Mouse (Mus musculus) liver, embryonic 14.5 days (tissue): ENCODE measurements around the gene Rasal1. TPM values are rescaled to one million over a fixed set of nuclear protein-coding genes. Genes with fewer than 3 reads are reported as not detected.

Experiments used
- ATAC-seq: fragments of 200-750 bp; cut with Nextera tagmentation; 2 replicates; pipeline ENCODE4 v1.8.0; 2017; ENCODE audit warnings: moderate number of reproducible peaks, mild to moderate bottlenecking, moderate library complexity; ENCODE audit not compliant: insufficient read depth
- DNase-seq, 3 experiments: peaks; one replicate each; pipeline ENCODE4 v3.0.0-alpha.2; 2012 to 2013; ENCODE audit warnings: low read depth in 3 of 3, low spot score in 3 of 3
- H3K27ac ChIP-seq: fragments of 300-500 bp; sonication (generic); 2 replicates; pipeline ENCODE4 v1.5.1; 2014; ENCODE audit warnings: moderate library complexity, mild to moderate bottlenecking, control low read depth, inconsistent platforms
- H3K27me3 ChIP-seq: fragments of 300-500 bp; sonication (generic); 2 replicates; pipeline ENCODE4 v1.6.1; 2014; ENCODE audit warnings: mild to moderate bottlenecking, low read length, moderate library complexity; ENCODE audit not compliant: control insufficient read depth, insufficient read depth
- H3K36me3 ChIP-seq: fragments of 300-500 bp; sonication (generic); replicated peaks from 2 replicates; pipeline ENCODE4 v1.6.1; 2014; ENCODE audit warnings: low read depth; ENCODE audit not compliant: control insufficient read depth, insufficient read depth
- H3K4me1 ChIP-seq, 2 experiments: fragments of 200-500 bp in 1 of 2; fragments of 300-500 bp in 1 of 2; sonication (generic) in 1 of 2; replicated peaks; 2 replicates each; pipeline ENCODE4 v1.6.1; 2012 to 2014; ENCODE audit warnings: antibody characterized with exemption in 1 of 2, inconsistent platforms in 1 of 2, low read length in 1 of 2; ENCODE audit not compliant: control insufficient read depth in 2 of 2, insufficient read depth in 2 of 2
- H3K4me2 ChIP-seq: fragments of 300-500 bp; sonication (generic); 2 replicates; pipeline ENCODE4 v1.6.1; 2014; ENCODE audit warnings: low read depth, mild to moderate bottlenecking, control low read depth, moderate library complexity
- H3K4me3 ChIP-seq, 2 experiments: fragments of 200-500 bp in 1 of 2; fragments of 300-500 bp in 1 of 2; sonication (generic) in 1 of 2; 2 replicates each; pipeline ENCODE4 v1.5.1; 2012 to 2014; ENCODE audit warnings: low read depth in 2 of 2, low read length in 2 of 2, mild to moderate bottlenecking in 2 of 2, control low read depth in 1 of 2, inconsistent platforms in 1 of 2, moderate library complexity in 1 of 2; ENCODE audit not compliant: insufficient read depth in 1 of 2
- H3K9ac ChIP-seq: fragments of 300-500 bp; sonication (generic); replicated peaks from 2 replicates; pipeline ENCODE4 v1.6.1; 2014; ENCODE audit warnings: mild to moderate bottlenecking, control low read depth, moderate library complexity
- H3K9me3 ChIP-seq: fragments of 300-500 bp; sonication (generic); 2 replicates; pipeline ENCODE4 v1.6.1; 2016; ENCODE audit warnings: low read length, mixed read lengths; ENCODE audit not compliant: control insufficient read depth
- CTCF ChIP-seq: IDR thresholded peaks from 2 replicates; pipeline ENCODE4 v1.5.1; 2016; ENCODE audit warnings: antibody characterized with exemption, low read depth, control low read depth
- EP300 ChIP-seq: IDR thresholded peaks from 2 replicates; pipeline ENCODE4 v1.6.1; 2016; ENCODE audit warnings: antibody characterized with exemption, low read depth
- WGBS: fragments of 180-500 bp; shearing (Covaris S2); extraction: QIAGEN DNeasy Blood & Tissue Kit; methylation state at CpG from one replicate; pipeline ENCODE4 v1.1.7; 2014; ENCODE audit not compliant: insufficient replicate concordance; 5-methylcytosine and 5-hydroxymethylcytosine counted together
- polyA plus RNA-seq, 2 experiments: library from polyadenylated mRNA; depleted of rRNA in 1 of 2; stranded (reverse) in 1 of 2; unstranded in 1 of 2; fragments of >200 nt; fragmentation: Nextera tagmentation in 1 of 2; extraction: Ambion mirVana in 1 of 2; gene quantifications; 2 replicates each; pipeline versions ENCODE4 v1.2.1 to v1.2.3; 2012 to 2014

The Rasal1 gene
- polyA plus RNA-seq, 2 experiments = 0.17 to 0.18 TPM

DNA sequence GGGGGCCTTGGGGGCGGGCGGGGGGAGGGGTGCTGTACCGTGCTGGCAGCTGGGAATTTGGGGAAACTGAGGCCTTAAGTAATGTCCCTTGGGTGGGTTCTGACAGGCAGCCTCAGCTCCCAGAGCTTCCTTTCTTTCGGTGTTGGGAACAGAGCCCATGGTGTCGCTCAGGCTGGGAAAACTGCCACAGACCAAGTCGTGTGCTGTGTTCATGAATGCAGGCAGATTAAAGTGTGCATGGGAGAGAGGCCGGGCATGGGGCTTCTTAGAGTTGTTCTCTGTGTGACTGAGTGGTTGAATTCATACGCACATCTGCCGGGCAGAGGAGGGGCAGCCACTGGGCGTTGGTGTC lies 26.8 kb upstream of the Rasal1 start:
- TF ChIP-seq EP300 (no peak), CTCF (no peak)
- ATAC-seq = no peak
- no peak for DNase-seq
- Histone ChIP-seq H3K4me3 (no peak overlapping the region), H3K4me2 (no peak overlapping the region), H3K27me3 (no peaks in the 10 kb centered on the region), H3K9ac (no peak overlapping the region), H3K27ac (no peak overlapping the region), H3K36me3 (peaks cover 26% of the 10 kb centered on the region), H3K4me1 (no peaks in the 10 kb centered on the region), H3K9me3 (no peaks in the 10 kb centered on the region)
- 82% methylated on average over 10 of the region's 10 CpGs for WGBS

DNA sequence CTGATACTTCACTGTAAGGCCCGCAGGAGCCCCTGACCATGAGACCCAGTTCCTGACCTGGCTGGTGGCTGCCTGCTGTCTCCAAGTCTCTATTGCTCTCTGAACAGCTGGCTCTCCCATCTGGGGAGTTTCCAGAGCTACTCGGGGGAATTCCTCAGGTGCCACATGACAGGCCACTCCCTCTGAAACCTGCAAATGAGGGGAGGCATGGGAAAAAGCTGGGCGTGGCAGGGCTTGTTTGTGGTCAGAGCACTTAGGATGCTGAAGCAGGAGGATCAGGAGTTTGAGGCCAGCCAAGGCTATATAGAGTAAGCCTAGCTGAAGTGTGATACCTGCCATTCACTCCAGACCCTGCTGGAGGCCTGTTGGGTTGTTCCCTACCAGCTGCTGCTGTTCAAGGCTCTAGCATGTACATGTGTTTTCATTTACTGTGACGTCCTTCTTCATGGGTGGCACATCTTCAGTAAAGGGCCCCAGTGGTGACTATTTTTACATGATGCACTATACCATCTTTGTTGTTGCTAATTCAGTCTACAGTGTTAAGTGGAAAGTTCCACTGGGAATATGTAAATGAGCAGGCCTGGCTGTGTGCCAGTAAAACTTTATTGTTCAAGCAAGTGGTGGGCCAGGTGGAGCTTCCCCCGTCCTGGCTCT lies 26.3 kb upstream of the Rasal1 start:
- ATAC-seq (no peak), DNase-seq (no peak)
- no peaks in the 10 kb centered on the region for H3K4me1 ChIP-seq
- no peaks in the 10 kb centered on the region for H3K27me3 ChIP-seq
- H3K36me3 ChIP-seq = peaks cover 26% of the 10 kb centered on the region
- no peaks in the 10 kb centered on the region for H3K9me3 ChIP-seq
- H3K9ac ChIP-seq = no peak overlapping the region
- 69% methylated on average over 5 of the region's 5 CpGs for WGBS
- no peak overlapping the region for H3K4me3 ChIP-seq
- no peak for TF ChIP-seq CTCF
- no peak for TF ChIP-seq EP300
- H3K27ac ChIP-seq = no peak overlapping the region
- no peak overlapping the region for H3K4me2 ChIP-seq

DNA sequence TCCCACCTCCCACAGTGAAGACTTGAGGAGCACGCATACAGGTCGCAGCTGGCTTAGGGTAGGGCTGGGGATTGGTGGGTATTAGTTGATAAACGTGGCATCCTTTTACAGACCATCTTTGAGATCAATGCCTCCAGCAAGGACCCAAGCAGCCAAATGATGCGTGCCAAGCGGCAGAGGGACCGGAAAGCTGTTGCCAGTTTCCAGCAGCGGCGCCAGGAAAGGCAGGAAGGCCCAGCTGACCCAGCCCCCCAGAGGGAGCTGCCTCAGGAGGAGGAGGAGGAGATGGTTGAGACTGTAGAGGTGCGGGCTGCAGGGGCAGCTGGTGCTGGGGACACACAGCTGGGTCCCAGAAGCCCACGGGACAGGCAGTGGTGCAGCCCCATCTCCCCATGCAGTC lies 24.2 kb upstream of the Rasal1 start:
- TF ChIP-seq CTCF = no peak
- no peak for TF ChIP-seq EP300
- DNase-seq (no peak), ATAC-seq (no peak)
- Histone ChIP-seq H3K9ac (no peak overlapping the region), H3K4me1 (no peaks in the 10 kb centered on the region), H3K4me2 (no peak overlapping the region), H3K27ac (no peak overlapping the region), H3K36me3 (peaks cover 17% of the 10 kb centered on the region), H3K9me3 (no peaks in the 10 kb centered on the region), H3K4me3 (no peak overlapping the region), H3K27me3 (no peaks in the 10 kb centered on the region)
- 81% methylated on average over 10 of the region's 10 CpGs for WGBS

DNA sequence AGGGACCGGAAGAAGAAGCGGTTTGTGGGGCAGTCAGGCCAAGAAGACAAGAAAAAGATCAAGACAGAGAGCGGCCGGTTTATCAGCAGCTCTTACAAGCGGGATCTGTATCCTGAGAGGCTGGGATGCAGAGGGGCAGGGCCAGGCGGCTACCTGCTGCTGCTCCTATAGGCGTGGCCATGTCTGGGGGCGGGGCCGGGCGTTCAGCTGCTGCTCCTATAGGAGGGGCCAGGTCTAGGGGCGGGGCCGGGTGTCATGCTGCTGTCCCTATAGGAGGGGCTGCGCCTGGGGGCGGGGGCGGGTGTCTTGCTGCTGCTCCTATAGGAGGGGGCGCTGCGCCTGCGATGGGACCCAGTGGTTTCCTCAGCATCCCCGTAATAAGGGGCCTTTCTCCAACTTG lies 22.2 kb upstream of the Rasal1 start:
- Histone ChIP-seq H3K9me3 (no peaks in the 10 kb centered on the region), H3K27me3 (peaks cover 7% of the 10 kb centered on the region), H3K9ac (no peak overlapping the region), H3K4me2 (no peak overlapping the region), H3K36me3 (peaks cover 12% of the 10 kb centered on the region), H3K4me1 (no peaks in the 10 kb centered on the region), H3K27ac (no peak overlapping the region), H3K4me3 (no peak overlapping the region)
- DNase-seq (no peak), ATAC-seq (peak; percentile 61)
- TF ChIP-seq CTCF = no peak
- no peak for TF ChIP-seq EP300
- 53% methylated on average over 19 of the region's 19 CpGs for WGBS

GRCm38 (mm10) chr5:120627515-120628300 lies 20.9 kb upstream of the Rasal1 start:
- Histone ChIP-seq H3K9ac (no peak overlapping the region), H3K27me3 (peaks cover 7% of the 10 kb centered on the region), H3K4me2 (no peak overlapping the region), H3K9me3 (peaks cover 3% of the 10 kb centered on the region), H3K4me3 (no peak overlapping the region), H3K36me3 (peaks cover 5% of the 10 kb centered on the region), H3K27ac (no peak overlapping the region), H3K4me1 (no peaks in the 10 kb centered on the region)
- no peak for ATAC-seq
- DNase-seq = no peak
- no peak for TF ChIP-seq CTCF
- no peak for TF ChIP-seq EP300
- 83% methylated on average over 15 of the region's 15 CpGs for WGBS
